Mouse (Mus musculus) spleen, adult 2 months (tissue): ENCODE results near the gene Ly86.

Source experiments
- CTCF ChIP-seq: fragments of 200-500 bp; IDR thresholded peaks from 2 replicates; pipeline ENCODE4 v1.5.1; 2011; ENCODE audit warnings: mild to moderate bottlenecking, inconsistent platforms; ENCODE audit not compliant: insufficient read depth, insufficient read length, insufficient replicate concordance; ENCODE audit errors: extremely low read depth
- POLR2A ChIP-seq: fragments of 200-500 bp; IDR thresholded peaks from 2 replicates; pipeline ENCODE4 v1.6.1; 2011; ENCODE audit warnings: low read depth, low read length, inconsistent platforms

DNA sequence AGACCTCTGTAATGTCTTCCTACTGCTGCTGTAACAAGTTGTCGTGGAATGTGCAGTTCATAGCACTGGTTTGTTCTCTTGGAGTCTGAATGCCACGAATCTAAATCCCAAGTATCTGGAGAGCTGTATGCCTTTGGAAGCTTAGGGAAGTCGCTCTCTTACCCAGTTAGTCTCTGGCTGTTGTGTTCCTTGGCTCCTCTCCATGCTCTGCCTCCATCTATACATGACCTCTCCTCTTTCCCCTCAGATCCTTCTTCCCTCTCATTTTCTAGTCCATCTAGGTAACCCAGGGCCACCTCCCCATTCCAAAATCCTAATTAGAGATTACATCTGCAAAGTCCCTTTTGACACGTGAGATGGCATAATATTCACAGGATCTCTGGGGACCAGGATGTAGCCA is 53.8 kb downstream of the Ly86 start:
- TF ChIP-seq POLR2A: no peak
- TF ChIP-seq CTCF: no peak
